Mouse (Mus musculus) ES-E14 (cell line): Measurements from ENCODE around the gene Ncaph.

Experiments used
- CHD2 ChIP-seq: IDR thresholded peaks from 2 replicates; pipeline ENCODE4 v1.6.1; 2014; ENCODE audit warnings: mild to moderate bottlenecking, low read depth, low read length, inconsistent platforms
- MAFK ChIP-seq: IDR thresholded peaks from 2 replicates; pipeline ENCODE4 v1.6.1; 2014; ENCODE audit warnings: mild to moderate bottlenecking, low read depth, low read length, inconsistent platforms; ENCODE audit not compliant: insufficient read depth
- ZC3H11A ChIP-seq: IDR thresholded peaks from 2 replicates; pipeline ENCODE4 v1.6.1; 2012; ENCODE audit warnings: low read depth, mild to moderate bottlenecking, inconsistent platforms, low read length, borderline replicate concordance

DNA sequence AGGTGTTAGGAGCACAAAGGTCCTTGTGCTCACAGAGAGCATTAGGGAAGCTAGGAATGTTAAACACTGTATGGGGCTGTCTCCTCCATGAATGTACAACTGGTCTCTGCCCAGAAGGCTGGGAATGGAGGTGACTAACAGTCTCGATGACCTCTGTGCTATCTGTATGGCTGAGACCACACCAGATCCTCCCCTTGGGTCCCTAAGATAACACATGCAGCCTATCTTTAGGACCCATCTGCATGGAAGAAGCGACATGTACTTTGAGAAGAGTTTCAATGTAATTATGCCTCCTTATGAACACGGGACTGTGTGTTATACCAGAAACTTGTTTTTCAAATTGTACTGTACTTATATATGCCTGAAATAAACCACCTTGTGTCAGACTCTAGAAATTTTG is 11.9 kb upstream of the Ncaph start:
- TF ChIP-seq MAFK (no peak), ZC3H11A (no peak), CHD2 (no peak)
